Comparison of ENCODE assay signal across 17 mouse cellular contexts in genomic region chr5:65424215-65424614, GRCm38 (mm10). TPM values are rescaled to one million over a fixed set of nuclear protein-coding genes. Genes with fewer than 3 reads are reported as not detected.
DNase-seq lines count a peak whose midpoint lies in the region; ATAC-seq lines count a peak whose summit lies in the region.
"Had no signal": no experiment of that assay in that cellular context is flagged by ENCODE, and none has a peak within 500 bp of the region (broad histone marks: within the 10 kb centered on the region; RNA-seq: fewer than 3 reads in every experiment).

No protein-coding gene starts in this region.

- H3K36me3 ChIP-seq in liver, embryonic 16.5 days (ENCODE audit: control insufficient read depth, insufficient read depth) = no peaks in the 10 kb centered on the region

- ATAC-seq in liver, embryonic 16.5 days (ENCODE audit: low read depth) = peak; percentile 64
- ATAC-seq: activated CD4-positive, CD25-positive, alpha-beta regulatory T cell, adult 4 months; midbrain, embryonic 16.5 days had no signal

- H3K9ac ChIP-seq in liver, embryonic 16.5 days (ENCODE audit: low read depth, low read length) = no peak overlapping the region
- H3K9ac ChIP-seq: embryonic facial prominence, embryonic 12.5 days; heart, embryonic 13.5 days had no signal

- peak; percentile 49 for DNase-seq in adrenal gland, adult 2 months
- DNase-seq in adrenal gland, postnatal 10 days = no peak
- peak; percentile 43 for DNase-seq in urinary bladder, postnatal 14 days (ENCODE audit: low spot score)
- DNase-seq in urinary bladder, postnatal 25 days (ENCODE audit: low spot score) = no peak
- DNase-seq in gastrocnemius, postnatal 36 days = no peak
- no peak for DNase-seq in thymus, postnatal 0 days (ENCODE audit: low spot score)
- DNase-seq in frontal cortex, postnatal 10 days (ENCODE audit: low spot score in 2 of 2) = no peak
- DNase-seq: cerebellum, adult 11 months; heart, postnatal 4 days; lung, adult 2 months; thymus, adult 2 months had no signal

- 53% methylated on average over 6 of the region's 6 CpGs for WGBS in liver, embryonic 16.5 days (ENCODE audit: insufficient replicate concordance)

- no peaks in the 10 kb centered on the region for H3K9me3 ChIP-seq in liver, embryonic 16.5 days (replicated peaks; ENCODE audit: control insufficient read depth, low read length)
- H3K9me3 ChIP-seq: embryonic facial prominence, embryonic 12.5 days; heart, embryonic 13.5 days had no signal

- no peak overlapping the region for H3K4me2 ChIP-seq in liver, embryonic 16.5 days (ENCODE audit: low read depth, low read length)
- H3K4me2 ChIP-seq: embryonic facial prominence, embryonic 12.5 days; heart, embryonic 13.5 days had no signal

- no peak overlapping the region for H3K27ac ChIP-seq in liver, embryonic 16.5 days (ENCODE audit: low read length)
- H3K27ac ChIP-seq: embryonic facial prominence, embryonic 12.5 days; heart, embryonic 13.5 days had no signal

- intact Hi-C loops in gastrocnemius, postnatal 36 days (cut with DNase I) = no loop called here

- H3K27me3 ChIP-seq in liver, embryonic 16.5 days (ENCODE audit: control insufficient read depth, insufficient read depth, low read depth, low read length) = no peaks in the 10 kb centered on the region
- H3K27me3 ChIP-seq: CH12.LX; embryonic facial prominence, embryonic 12.5 days; heart, embryonic 13.5 days had no signal

- peaks cover 8% of the 10 kb centered on the region for H3K4me1 ChIP-seq in liver, embryonic 16.5 days (ENCODE audit: control insufficient read depth, low read depth, low read length)
- H3K4me1 ChIP-seq: embryonic facial prominence, embryonic 12.5 days; heart, embryonic 13.5 days had no signal

- no peak overlapping the region for H3K4me3 ChIP-seq in liver, embryonic 16.5 days (ENCODE audit: low read depth, low read length)
- H3K4me3 ChIP-seq: embryonic facial prominence, embryonic 12.5 days; heart, embryonic 13.5 days had no signal

RNA-seq across cellular contexts. Expression of gene Ugdh, which starts 11.5 kb away (rescaled TPM):
- 10 to 100 TPM; 71.8 to 82.5 TPM for total RNA-seq in adrenal gland, adult 2 months (2021)
- 5.7 and 5.9 TPM in 2 replicates for polyA plus RNA-seq in adrenal gland, adult 2 months (2012; rRNA removed)
- 10 to 100 TPM; 46.9 to 47.9 TPM for total RNA-seq in adrenal gland, postnatal 10 days (2021)
- polyA plus RNA-seq in liver, embryonic 16.5 days (2015; fragmentation: Nextera tagmentation; extraction: Ambion mirVana) = 26.8 and 31.8 TPM in 2 replicates
- total RNA-seq in gastrocnemius, postnatal 36 days (2021) = 10 to 100 TPM in 1 of 2 experiments, 1 to 10 TPM in 1; 9.2 to 10.1 TPM
- polyA plus RNA-seq in thymus, postnatal 0 days (2015; fragmentation: Nextera tagmentation; extraction: Ambion mirVana) = 57.7 and 58.2 TPM in 2 replicates

RNA-seq across cellular contexts. Expression of gene Lias, which starts 32.9 kb away (rescaled TPM):
- 10 to 100 TPM; 46.0 to 62.3 TPM for total RNA-seq in adrenal gland, adult 2 months (2021)
- polyA plus RNA-seq in adrenal gland, adult 2 months (2012; rRNA removed) = 4.9 and 5.2 TPM in 2 replicates
- 10 to 100 TPM; 69.8 to 74.1 TPM for total RNA-seq in adrenal gland, postnatal 10 days (2021)
- 28.2 and 35.1 TPM in 2 replicates for polyA plus RNA-seq in liver, embryonic 16.5 days (2015; fragmentation: Nextera tagmentation; extraction: Ambion mirVana)
- 10 to 100 TPM; 42.3 to 44.5 TPM for total RNA-seq in gastrocnemius, postnatal 36 days (2021)
- 69.5 and 74.3 TPM in 2 replicates for polyA plus RNA-seq in thymus, postnatal 0 days (2015; fragmentation: Nextera tagmentation; extraction: Ambion mirVana)

RNA-seq across cellular contexts. Expression of gene Rpl9, which starts 33.0 kb away (rescaled TPM):
- 1,000 to 10,000 TPM in 1 of 2 experiments, 100 to 1,000 TPM in 1; 692 to 1,124 TPM for total RNA-seq in adrenal gland, adult 2 months (2021)
- 22.2 and 28.6 TPM in 2 replicates for polyA plus RNA-seq in adrenal gland, adult 2 months (2012; rRNA removed)
- total RNA-seq in adrenal gland, postnatal 10 days (2021) = 1,000 to 10,000 TPM; 1,097 to 1,198 TPM
- 482 and 527 TPM in 2 replicates for polyA plus RNA-seq in liver, embryonic 16.5 days (2015; fragmentation: Nextera tagmentation; extraction: Ambion mirVana)
- total RNA-seq in gastrocnemius, postnatal 36 days (2021) = 100 to 1,000 TPM; 421 to 512 TPM
- 1,355 and 1,379 TPM in 2 replicates for polyA plus RNA-seq in thymus, postnatal 0 days (2015; fragmentation: Nextera tagmentation; extraction: Ambion mirVana)

Comparison
In these comparisons a context has a peak if more than half of its experiments do, and no peak if none do; other contexts are left out.
1. DNase-seq: peak in adrenal gland, adult 2 months (single experiment) and urinary bladder, postnatal 14 days (single experiment); none in adrenal gland, postnatal 10 days (single experiment), urinary bladder, postnatal 25 days (single experiment), gastrocnemius, postnatal 36 days (0 of 2), thymus, postnatal 0 days (single experiment) and frontal cortex, postnatal 10 days (0 of 2).
2. RNA of gene Ugdh, which starts 11.5 kb away (total RNA-seq): 71.8 to 82.5 TPM in adrenal gland, adult 2 months and 46.9 to 47.9 TPM in adrenal gland, postnatal 10 days; 9.2 to 10.1 TPM in gastrocnemius, postnatal 36 days; every median in the first group is over 4 times any median in the second.